Mouse (Mus musculus) large intestine, adult 2 months (tissue): ENCODE data around the gene Bank1. TPM values are rescaled to one million over a fixed set of nuclear protein-coding genes. Genes with fewer than 3 reads are reported as not detected.
"Not testable (repeated sequence)": the region's sequence is repeated elsewhere in the genome, so short reads cannot be mapped to it uniquely, and the experiment has no call there.

Experiments used
- DNase-seq: peaks from one replicate; pipeline ENCODE4 v3.0.0-alpha.2; 2012; ENCODE audit warnings: low read depth, low spot score
- WGBS: fragments of 180-500 bp; shearing (Covaris S2); methylation state at CpG from one replicate; pipeline ENCODE4 v1.1.7; 2018; 5-methylcytosine and 5-hydroxymethylcytosine counted together
- polyA plus RNA-seq: library from polyadenylated mRNA; depleted of rRNA; stranded (reverse); fragments of >200 nt; gene quantifications from 2 replicates; pipeline ENCODE4 v1.2.3, GENCODE M21; 2012; rRNA removed

Bank1 gene
- 1.5 and 2.1 TPM in 2 replicates for polyA plus RNA-seq

DNA sequence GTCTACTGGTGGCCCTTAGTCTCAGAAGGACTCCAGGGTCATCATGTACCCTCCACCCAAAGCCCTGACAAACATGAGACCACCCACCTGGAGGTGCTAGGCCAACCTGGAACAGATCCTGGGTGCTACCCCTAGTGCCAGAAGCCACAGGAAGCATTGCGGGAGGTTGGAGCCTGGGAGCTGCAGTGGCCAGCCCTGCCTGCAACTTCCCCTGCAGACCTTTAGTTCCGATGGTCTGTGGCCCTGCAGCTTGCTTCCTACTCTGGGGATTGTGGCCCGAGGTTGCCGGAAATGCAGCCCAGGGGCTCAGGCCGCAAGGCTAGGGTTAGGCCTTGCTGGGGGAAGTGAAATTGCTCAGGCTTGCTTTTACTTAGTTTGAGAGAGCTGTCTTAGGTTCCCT lies at the start of gene Bank1:
Gene Bank1, minus strand, starts transcription at position 284 of the 400 bp plus-strand sequence.
- no peak for DNase-seq
- 74% methylated on average over 5 of the region's 5 CpGs for WGBS

DNA sequence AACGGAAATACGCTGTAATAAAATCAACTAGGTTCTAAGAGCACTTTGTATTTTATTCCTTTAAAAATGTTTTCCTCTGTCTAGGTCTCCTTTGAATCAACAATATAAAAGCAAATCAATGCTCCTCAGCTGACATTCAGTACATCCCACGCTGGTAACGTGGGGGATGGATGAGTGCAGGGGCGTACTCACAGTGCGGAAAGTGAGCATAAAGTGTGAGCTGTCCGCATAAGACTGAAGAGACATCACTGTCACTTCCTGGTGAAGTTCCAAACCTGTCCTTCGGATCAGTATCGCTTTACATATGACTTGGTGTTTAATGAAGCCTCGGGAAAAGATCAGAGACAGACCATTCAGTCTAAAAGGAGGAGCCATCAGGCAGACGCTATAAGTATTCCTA lies 44.0 kb upstream of the Bank1 start:
- no peak for DNase-seq
- WGBS = 77% methylated on average over 11 of the region's 11 CpGs

DNA sequence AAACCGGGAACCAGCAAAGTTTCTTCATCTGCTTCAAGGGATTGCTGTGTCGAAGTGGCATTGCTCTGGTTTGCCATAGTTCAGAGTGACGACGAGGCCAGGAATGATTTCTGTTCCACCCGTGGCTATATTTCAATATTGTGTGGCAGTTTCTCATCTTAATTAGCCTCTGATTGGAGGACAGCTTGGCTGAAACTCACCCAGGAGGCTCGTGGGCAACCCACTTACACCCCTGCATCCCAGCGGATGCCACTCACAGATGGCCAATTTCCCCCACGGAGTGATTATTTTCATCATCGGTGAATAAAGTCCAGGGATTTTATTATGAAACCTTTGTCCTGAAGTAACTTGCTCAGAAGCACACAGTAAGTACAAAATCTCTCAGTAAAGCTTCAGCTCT lies 43.6 kb upstream of the Bank1 start:
- 82% methylated on average over 9 of the region's 9 CpGs for WGBS
- no peak for DNase-seq

DNA sequence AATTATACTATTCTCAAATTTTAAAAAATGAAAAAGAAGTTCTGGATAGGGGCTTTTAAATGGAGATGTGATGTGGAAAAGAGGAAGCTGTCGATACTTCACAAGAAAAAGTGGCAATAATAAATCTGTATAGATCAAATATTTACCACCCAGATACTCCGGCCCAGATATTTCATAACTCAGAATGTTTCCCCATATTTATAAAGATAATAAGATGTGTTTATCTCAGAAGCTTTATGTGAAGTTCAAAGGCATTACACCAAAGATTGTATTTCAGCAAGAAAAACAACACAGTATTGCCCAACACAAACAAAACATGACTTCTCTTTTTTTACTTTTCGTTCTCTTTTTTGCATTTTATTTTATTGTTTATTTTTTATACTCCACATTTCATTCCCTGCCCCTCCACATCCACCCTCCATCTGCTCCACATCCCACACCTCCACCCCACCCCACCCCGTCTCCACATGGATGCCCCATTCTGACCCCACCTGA lies 42.7 kb upstream of the Bank1 start:
- WGBS = 59% methylated on average over 4 of the region's 4 CpGs
- DNase-seq = no peak

DNA sequence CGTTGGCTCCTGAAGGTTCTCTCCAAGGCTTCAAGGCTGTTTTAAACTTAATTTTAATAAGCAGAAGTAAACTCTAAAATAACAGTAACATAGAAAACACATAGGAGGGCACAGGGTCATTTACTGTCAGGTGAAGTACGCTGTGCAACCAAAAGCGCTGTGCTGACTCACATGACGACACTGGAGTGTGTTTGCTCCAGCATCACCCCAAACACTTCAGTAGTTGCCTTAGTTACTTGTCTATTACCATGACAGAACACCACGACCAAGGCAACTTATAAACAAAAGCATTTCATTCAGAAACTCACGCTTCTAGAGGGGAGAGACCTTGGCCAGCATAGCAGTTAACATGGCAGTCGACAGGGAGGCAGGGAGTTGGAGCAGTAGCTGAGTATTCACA lies 23.8 kb upstream of the Bank1 start:
- WGBS = 63% methylated on average over 7 of the region's 7 CpGs
- no peak for DNase-seq

DNA sequence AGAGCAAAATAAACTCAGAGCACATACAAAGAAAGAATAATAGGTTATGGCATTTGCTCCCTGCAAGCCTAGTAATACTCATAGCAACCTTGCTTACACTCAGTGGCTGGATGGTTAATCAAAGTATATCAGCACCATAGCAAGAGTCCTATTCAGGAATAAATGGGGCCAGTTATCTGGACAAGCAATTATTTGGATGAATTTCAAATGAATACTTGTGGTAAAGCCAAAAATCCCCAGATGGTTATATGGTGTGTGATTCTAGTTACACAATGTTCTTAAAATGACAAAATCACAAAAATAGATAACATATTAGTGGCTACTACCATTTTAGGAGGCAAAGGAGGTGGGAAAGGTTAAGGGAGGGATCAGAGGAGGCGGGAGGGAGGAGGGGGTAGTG lies 22.7 kb upstream of the Bank1 start:
- DNase-seq = no peak
- WGBS = 48% methylated on average over 1 of the region's 1 CpGs

DNA sequence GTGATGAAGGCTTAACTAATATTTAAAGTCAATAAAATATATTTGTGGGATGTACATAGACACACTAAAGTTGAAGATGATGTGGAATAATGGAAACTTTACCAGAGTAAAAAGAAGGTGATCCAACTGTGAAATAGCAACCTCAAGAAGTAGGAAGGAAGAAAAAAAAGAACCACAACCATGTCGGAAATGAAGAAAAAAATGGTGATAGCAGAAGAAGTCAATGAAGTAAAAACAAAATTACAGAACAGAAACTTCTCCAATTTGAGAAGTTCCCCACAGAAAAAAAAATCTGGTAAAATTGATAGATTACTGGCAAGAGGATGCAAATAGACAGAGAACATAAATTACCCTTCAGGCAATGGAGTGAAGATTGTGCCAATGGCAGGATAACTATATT lies 21.4 kb upstream of the Bank1 start:
- 88% methylated on average over 1 of the region's 1 CpGs for WGBS
- no peak for DNase-seq

DNA sequence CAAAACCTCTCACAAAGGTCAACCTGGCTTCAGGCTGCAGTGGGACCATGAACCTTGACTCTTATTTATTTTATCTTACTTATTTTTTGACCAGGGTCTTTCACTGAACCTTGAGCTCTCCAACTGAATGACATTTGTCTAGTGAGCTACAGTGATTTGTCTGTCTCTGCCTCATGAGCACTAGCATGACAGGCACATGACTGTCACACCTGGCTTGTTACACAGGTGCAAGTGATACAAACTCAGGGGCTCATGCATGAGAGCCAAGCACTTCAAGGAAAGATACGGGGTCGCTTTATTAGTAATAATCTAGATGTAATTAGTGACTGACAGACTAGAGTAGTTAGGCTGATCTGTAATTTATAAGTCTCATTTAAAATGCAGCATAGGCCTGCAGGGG lies 16.0 kb upstream of the Bank1 start:
- DNase-seq = no peak
- WGBS = 96% methylated on average over 2 of the region's 2 CpGs

DNA sequence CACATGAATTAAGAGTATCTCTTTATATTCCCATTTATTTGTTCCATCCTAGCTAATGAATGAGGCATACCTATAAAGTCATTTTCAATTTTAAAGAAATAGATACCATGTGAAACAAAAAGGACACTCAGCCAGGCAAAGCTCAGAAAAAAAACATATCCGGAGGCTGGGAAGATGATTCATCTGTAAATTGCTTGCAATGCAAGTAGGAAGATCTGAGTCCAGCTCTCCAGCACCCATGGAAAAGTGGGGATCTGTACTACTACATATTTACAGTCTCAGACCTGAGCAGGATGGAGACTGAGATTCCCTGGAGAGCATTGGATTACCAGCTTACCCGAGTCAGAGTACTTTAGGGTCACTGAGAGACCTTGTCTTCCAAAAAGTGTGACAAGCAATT lies 14.0 kb upstream of the Bank1 start:
- DNase-seq = no peak
- WGBS = 83% methylated on average over 2 of the region's 2 CpGs

DNA sequence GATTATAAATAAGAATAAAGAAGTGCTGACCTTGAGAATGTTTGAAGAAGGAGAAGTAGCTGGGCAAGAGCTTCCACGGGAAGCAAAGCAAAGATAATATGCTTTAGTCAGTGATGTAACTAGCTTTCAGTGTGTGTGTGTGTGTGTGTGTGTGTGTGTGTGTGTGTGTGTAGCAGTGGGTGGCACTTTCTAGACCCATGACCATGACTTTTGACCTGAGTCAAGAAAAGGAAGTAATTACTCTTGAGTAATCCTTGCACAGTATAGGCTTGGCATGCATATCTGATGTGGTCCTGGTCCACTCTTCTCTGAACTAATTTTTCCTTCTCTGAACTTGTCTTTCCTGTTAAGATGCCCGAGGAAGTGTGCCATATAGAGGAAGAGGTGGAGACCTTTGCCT lies 5.3 kb upstream of the Bank1 start:
- 35% methylated on average over 2 of the region's 2 CpGs for WGBS
- no peak for DNase-seq

DNA sequence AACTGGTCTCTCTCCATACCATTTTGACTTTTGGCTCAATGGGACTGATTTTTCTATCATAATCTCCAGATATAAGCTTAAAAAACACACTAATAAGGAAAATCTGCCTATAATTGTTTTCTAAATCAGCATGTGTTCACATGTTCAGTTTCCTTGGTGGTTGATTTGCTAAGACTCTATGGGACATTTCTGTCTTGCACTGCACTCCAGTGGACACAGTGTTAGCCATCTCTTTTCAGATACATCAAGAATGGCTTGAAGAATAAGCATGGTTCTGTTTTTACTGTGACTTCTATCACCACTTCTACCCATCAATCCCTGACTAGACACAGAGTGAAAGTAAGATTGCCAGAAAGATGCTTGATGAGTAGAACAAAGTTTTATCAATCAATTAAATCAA lies 4.2 kb upstream of the Bank1 start:
- DNase-seq = no peak

DNA sequence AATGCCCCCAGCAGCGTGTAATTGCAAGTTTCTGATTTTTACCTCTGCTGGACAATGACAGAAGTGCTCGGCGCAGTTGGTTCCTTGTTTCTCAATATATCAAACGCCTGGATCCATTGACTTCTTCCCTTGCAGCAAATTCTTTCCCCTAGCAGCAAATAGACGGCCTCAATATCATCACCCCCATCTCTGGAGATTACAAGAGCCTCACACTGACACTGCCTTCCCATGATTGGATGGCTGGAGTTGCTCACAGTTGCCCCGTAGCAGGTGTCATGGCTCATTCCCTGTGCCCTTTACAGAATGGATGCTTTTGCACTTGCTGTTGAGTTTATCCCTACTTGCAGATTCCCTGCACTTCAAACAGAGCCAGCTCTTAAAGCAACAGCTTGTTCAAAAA lies 3.3 kb upstream of the Bank1 start:
- DNase-seq = no peak
- WGBS = 69% methylated on average over 6 of the region's 6 CpGs

DNA sequence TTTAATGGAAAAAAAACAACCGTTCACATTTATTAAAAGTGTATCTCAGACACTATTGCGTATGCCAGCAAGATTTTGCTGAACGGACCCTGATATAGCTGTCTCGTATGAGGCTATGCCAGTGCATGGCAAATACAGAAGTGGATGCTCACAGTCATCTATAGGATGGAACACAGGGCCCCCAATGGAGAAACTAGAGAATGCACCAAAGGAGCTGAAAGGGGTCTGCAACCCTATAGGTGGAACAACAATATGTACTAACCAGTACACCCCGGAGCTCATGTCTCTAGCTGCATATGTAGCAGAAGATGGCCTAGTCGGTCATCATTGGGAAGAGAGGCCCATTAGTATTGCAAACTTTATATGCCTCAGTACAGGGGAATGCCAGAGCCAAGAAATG lies 1.1 kb downstream of the Bank1 start:
- 91% methylated on average over 6 of the region's 6 CpGs for WGBS
- not testable (repeated sequence) for DNase-seq

DNA sequence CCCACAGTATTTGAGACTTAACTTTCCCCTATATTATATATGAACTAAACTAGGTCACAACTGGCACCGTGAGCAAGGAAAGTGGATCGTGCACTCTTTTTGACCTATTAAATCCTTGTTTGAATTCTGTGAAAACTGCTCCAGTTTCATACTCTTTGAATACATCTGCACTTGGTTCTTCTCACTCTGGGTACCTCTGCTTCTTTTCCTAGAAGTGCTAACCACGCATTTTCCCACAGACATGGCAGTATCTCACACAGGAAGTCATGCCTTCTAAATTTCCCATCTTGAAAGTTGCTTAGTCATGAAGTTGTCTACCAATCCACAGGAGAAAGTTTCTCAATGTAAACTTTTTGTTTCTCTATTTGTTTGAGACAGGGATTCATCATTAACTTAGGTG lies 3.9 kb downstream of the Bank1 start:
- 84% methylated on average over 3 of the region's 3 CpGs for WGBS

DNA sequence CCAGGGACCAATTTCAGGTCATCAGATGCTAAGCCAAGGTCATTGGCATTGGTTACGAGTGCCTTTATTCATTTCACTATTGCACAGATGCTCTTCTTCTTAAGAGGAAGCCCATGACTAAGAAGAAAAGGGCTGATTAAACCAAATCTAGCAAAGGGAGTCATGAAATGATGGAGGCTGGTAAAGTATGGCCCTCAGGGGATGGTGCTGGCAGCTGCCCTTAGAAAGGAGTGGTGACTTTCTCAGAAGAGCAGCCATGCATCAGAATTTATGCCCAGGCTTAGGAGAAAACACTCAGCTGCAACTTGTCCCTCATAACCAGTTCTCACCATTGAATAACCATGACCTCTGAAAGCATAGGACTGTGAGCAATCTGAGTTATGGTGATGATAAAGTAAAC lies 17.4 kb downstream of the Bank1 start:
- DNase-seq = no peak
- WGBS = 69% methylated on average over 1 of the region's 1 CpGs

More for the DNA sequence above, 3.9 kb downstream of the Bank1 start:
- no peak for DNase-seq

DNA sequence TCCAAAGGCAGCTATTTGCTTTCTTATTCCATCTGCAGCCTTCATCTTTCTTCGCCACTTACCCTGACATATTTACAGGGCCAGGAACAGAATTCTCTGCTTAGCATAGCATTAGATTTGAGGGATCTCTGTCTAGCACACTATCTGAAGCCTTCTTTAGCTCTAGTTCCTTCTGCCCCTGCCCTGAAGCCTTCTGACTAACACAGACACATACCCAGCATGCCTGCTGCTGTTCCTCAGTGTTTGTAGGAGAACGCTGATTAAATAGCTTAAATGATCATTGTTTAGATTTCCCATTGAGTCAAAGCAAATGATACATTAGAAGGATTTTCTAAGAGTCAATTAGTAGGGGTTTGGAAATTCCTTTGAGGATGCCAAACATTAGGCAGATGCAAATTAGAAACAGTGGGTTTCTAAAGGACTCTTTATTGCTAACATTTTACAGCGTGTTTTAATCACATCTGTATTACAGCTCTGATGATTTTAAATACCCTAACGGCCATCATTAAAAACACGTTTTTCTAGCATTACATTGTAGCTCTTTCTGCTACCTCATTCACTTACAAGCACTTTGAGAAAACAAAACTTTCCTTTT lies 19.2 kb downstream of the Bank1 start:
- 47% methylated on average over 5 of the region's 5 CpGs for WGBS

DNA sequence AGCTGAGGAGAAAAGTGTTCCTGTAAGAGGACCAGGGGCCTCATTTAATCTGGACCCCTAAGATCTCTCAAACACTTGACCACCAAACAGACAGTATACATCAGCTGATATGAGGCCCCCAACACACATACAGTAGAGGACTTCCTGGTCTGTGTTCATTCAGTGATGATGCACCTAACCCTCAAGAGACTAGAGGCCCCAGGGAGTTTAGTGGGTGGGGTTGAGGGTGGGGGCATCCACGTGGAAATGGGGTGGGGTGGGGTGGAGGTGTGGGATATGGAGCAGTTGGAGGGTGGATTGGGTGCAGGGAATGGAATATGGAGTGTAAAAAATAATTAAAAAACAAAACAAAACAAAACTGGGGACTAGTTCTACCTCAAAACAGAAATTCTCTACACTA lies 23.3 kb downstream of the Bank1 start:
- WGBS = 14% methylated on average over 1 of the region's 1 CpGs
- DNase-seq = no peak

More for the DNA sequence above, 19.2 kb downstream of the Bank1 start:
- DNase-seq = no peak

DNA sequence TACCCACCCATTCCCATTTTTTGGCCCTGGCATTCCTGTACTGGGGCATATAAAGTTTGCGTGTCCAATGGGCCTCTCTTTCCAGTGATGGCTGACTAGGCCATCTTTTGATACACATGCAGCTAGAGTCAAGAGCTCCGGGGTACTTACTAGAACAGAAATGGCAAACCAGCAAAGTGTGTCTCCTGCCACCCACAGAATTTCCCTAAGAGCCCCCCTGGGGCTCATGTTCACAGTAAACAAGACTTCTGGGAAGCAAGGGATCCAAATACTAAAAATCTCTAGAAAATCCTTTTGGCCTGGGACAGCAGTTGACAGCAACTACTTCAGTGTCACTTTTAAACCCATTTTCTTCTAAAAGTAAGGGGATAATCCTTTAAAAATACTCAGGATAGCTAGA lies 25.1 kb downstream of the Bank1 start:
- 85% methylated on average over 2 of the region's 2 CpGs for WGBS
- DNase-seq = not testable (repeated sequence)

DNA sequence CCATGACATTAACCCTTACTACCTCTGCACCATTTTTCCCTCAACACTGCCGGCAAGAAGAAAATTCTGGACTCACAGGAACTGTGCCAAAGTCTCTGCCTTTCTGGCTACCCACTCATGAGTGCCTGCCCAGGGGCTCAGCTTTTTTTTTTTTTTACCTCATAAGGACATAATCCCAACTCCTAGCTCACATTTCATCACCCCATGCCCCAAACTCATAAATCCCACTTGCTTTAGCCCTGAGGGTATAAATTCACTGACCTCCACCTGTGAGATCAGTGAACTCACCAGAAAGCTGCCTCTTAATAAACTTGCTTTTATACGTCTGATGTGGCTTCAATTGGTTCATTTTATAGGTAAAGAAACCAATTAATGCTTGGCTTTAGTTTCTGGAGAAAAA lies 28.5 kb downstream of the Bank1 start:
- no peak for DNase-seq
- 72% methylated on average over 2 of the region's 2 CpGs for WGBS

DNA sequence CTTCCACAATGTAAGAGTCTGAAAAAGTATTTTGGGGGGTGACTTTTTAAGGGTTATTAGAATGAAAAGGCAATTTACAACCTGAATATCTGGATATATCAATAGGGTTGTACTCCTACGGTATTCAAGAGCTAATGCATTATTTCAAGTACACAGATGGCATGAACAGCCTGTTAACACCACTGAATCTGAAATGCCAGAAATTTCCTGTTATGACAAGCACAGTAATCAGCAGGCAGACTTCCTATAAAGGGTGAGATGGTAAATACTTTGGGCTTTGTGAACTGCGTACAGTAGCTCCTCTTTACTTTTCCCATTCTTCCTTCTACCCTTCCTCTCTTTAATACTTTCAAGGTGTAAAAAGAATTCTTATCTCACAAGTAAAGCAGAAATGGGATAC lies 30.6 kb downstream of the Bank1 start:
- WGBS = 68% methylated on average over 2 of the region's 2 CpGs
- DNase-seq = no peak

DNA sequence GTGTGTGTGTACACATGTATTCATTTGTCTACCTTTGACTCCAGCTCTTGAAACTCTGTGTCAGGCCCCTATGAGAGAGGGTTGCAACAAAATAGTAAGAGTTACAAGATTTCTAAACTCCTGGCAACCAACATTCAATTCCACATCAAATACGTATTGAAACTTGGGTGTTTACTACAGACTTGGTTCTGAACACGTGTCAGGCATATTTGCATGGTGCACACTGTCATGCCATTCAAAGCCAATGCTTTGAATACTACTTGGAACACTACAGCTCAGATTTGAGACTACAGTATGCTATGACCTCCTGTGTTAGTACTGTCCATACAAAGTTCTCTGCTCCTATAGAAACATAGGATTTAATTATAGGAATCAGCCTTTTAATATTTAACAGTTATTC lies 38.0 kb downstream of the Bank1 start:
- no peak for DNase-seq
- 86% methylated on average over 2 of the region's 2 CpGs for WGBS

DNA sequence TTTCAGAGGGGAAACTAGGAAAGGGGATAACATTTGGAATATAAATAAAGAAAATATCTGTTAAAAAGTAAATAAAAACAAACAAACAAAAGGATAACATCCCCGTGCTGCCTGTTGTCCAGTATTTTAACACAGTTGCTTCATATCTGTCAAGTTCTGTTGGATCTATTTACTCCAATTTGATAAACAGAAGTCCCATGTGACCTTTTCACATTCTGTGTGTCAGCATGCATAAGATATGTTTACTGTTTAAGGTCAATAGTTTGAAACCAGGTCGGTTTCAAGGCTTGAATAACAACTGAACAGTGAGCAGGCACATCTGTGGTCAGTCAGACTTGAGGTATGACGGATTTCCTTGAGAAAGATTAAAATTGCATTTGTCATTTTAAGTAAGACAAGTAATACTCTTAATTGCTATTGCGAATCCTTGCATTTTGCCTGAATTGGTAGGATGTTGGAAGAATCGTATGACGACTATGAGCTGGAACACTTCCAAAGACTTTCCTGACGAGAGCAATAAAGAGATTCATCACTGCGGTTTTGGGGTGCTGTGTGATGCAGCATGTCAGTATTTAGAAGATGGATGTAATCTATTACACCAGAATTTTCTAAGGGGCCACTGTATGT lies 60.8 kb downstream of the Bank1 start:
- no peak for DNase-seq
- 76% methylated on average over 8 of the region's 8 CpGs for WGBS
